Mouse (Mus musculus): ENCODE data around the gene Ogdh.

GRCm38 (mm10) chr11:6244707-6245106 lies 46.7 kb upstream of the Ogdh start:
- TF ChIP-seq CTCF (IDR thresholded peaks at IDR 0.05; ENCODE audit: low read depth) (no peak), EP300 (IDR thresholded peaks at IDR 0.05; ENCODE audit: low read depth) (no peak)
